Mouse (Mus musculus) CD4-positive, CD25-positive, alpha-beta regulatory T cell, adult 2 months (primary cell): Measurements from ENCODE around the gene Thap2.
A peak's percentile ranks its signal among the peaks of the same experiment; 100 is the strongest.

Experiments
- DNase-seq: peaks from one replicate; pipeline ENCODE4 v3.0.0-alpha.2; 2012; ENCODE audit warnings: low read depth, low spot score

Gene Thap2

GRCm38 (mm10) chr10:115384221-115385017 lies at the start of gene Thap2, which contains the start of gene Zfc3h1:
Gene Thap2, minus strand, starts transcription at chr10:115384443.
Gene Zfc3h1, plus strand, starts transcription at chr10:115384959.
- DNase-seq: peak; percentile 99

GRCm38 (mm10) chr10:115425351-115425750 lies 41.1 kb upstream of the Thap2 start:
- no peak for DNase-seq

DNA sequence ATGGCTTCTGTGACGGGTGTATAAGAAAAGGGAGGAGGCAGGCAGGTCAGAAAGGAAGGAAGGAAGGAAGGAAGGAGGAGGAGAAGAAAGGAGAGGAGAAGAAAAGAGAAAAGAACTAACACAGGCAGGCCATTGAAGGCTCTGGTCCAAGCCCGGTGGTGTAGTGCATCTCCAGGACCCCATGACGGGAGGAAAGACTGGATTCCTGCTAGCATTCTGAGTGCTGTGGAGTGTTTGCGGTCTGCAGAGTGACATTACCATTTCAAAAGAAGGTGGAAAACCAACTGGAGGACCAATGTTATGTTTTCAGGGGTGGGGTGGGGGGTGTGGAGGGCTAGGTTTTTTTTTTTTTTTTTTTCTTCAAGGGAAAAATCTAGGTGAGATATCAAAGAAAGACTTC lies 37.7 kb upstream of the Thap2 start:
- no peak for DNase-seq

- DNase-seq: peak; percentile 14
These were observed 29.8 kb upstream of the Thap2 start for GRCm38 (mm10) chr10:115414056-115414455.

DNA sequence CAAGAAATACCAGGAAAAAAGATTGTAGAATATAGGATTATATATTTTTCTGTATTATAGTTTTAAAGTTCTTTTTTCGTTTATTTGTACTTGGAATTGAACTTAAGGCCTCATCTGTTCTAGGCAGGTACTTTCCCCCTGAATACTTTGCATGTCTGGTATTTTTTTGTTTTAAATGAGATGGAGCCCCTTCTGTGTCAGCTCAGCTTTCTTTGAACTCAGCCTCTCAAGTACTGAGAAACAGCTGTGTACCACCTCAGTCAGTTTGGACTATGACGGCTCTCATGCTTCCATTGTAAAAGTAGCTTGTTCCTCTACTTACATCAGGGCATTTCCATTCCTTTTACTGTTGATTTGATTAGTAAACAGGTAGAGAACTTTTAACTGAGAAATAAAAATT lies 29.3 kb upstream of the Thap2 start:
- DNase-seq: peak; percentile 20

GRCm38 (mm10) chr10:115406393-115406792 lies 22.1 kb upstream of the Thap2 start:
- DNase-seq: peak; percentile 81

DNA sequence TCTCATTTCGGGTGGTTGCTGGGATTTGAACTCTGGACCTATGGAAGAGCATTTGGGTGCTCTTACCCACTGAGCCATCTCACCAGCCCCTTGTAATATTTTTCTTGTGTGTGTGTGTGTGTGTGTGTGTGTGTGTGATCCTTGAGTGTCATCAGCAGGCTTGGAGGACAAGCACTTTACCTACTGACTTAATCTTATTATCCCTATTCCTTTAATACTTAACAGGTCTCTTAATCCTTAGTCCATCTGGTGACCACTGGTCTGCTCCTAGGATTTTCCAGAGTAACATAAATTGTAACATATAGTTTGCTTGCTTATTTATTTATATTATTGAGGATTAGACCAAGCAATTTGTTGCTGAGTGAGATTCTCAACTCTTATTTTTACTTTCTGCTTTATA lies 7.7 kb upstream of the Thap2 start:
- no peak for DNase-seq

- DNase-seq: no peak
These were observed 6.8 kb upstream of the Thap2 start for GRCm38 (mm10) chr10:115391076-115391475.

- no peak for DNase-seq
These were observed 3.6 kb upstream of the Thap2 start for GRCm38 (mm10) chr10:115387891-115388290.

DNA sequence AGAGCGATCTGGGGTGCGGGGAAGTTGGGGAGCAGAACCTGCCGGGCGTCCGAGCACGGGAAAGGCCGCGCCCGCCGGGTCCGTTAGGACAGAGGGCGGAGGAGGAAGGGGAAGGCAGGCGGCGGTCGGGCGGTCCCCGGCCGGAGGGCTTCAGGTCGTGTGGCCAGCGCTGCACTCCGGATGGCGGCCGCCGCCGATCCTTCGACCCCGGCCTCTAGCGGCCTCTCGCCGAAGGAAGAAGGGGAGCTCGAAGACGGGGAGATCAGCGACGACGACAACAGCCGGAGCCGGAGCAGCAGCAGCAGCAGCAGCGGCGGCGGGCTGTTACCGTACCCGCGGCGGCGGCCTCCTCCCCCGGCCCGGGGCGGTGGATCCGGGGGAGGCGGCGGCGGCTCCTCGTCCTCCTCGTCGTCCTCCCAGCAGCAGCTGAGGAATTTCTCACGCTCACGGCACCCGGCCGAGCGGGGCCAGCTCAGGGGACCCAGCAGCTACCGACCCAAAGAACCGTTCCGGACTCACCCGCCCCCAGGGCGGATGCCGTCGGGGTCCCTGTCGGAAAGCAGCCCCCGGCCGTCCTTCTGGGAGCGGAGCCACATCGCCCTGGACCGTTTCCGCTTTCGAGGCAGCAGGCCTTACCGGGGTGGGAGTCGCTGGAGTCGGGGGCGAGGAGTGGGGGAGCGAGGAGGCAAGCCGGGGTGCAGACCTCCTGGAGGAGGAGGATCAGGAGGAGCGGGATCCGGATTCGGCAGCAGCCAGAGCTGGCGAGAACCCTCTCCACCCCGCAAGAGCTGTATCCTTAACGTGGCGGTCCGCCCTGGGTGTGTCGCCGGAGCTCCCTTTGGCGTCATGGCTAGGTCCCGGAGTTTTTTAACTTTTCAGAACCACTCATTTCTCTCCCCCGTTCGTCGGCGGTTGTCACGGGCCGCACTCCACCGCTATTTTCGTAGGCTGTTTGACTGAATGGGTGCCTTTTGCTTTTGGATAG lies 1.1 kb upstream of the Thap2 start:
- peak; percentile 73 for DNase-seq

DNA sequence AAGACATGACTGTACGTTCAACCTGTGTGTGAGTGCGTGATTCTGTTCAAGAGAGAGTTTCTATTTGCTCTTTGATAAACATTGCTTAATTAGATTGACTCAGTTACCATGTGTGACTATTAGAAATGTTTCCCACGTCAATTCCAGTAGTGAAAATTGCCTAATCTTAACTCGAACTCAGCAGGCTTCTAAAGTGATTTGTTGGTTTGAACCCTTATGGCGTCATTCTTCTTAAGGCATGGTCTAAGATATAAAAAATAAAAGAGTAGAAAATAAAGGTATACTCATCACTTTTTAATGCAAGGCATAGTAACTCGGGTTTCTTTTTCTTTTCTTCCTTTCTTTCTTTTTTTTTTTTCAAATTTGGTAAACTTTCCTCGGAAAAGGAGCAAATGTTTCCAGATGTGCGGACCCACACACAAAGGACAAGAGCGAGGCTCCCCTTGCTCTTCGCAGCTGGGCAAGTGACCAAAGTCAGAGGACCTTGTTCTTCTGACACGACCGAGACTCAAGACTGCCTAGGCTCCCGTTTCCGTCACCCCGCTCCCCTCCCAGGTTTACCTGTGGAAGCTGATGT lies 511 bp downstream of the Thap2 start:
- DNase-seq: peak; percentile 29

DNA sequence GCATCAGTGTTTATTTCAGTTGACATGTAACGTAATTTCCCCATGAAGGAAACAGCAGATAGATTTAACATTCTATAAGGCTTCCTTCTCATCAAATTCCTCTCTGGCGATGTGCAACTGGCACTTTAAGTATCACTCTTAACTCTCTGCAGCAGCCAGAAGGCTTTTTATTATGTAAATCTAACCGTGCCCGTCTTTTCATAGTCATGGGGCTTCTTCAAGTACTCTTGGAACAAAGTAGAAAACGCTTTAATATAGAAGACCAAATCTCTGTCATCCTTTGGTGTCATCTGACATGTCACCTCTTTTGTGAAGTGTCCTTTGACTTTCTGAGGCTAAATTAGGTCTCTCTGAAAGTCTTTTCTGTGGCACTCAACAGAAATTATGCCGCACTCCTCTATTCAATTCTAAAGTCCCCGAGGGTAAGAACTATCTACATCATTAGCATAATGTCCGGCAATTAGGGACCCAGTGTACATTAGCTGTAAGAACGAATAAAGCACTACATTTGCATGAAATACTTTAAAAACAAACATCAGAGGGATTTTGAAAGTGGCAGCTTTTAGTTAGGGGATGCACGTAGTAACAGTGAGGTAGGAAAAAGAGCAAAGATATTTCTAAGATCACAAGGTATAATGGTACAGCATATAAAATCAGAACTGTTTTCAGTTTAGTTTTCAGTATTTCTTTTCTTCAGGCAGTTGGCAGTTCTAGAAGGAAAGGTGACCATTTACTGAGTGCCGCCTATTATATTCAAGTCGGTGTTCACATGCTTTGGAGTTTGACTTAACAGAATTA lies 1.2 kb downstream of the Thap2 start:
- DNase-seq: no peak

DNA sequence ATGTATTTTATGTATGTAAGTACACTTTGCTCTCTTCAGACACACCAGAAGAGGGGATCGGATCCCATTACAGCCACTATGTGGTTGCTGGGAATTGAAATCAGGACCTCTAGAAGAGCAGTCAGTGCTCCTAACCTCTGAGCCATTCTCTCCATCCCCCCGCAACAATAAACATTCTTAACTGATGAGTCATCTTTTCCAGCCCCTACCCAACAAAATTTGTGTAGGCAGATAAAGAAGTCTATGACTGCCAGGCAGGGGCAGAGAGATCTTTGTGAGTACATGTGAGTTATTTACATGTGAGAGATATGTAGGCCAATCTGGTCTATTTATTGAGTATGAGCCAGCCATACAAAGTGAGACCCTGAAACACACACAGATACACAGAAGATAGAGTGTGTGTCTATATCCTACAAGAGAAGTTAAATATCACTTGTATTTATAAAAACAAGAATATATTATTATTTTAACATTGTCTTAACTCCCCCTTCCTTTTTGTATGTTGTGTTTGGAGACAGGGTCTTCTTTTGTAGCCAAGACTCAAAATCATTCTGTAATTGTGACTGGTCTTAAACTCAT lies 2.6 kb downstream of the Thap2 start:
- peak; percentile 36 for DNase-seq

- DNase-seq: peak; percentile 59
These were observed 21.1 kb downstream of the Thap2 start for GRCm38 (mm10) chr10:115363151-115363550.

- DNase-seq: no peak
These were observed 21.6 kb downstream of the Thap2 start for GRCm38 (mm10) chr10:115362623-115362964.

DNA sequence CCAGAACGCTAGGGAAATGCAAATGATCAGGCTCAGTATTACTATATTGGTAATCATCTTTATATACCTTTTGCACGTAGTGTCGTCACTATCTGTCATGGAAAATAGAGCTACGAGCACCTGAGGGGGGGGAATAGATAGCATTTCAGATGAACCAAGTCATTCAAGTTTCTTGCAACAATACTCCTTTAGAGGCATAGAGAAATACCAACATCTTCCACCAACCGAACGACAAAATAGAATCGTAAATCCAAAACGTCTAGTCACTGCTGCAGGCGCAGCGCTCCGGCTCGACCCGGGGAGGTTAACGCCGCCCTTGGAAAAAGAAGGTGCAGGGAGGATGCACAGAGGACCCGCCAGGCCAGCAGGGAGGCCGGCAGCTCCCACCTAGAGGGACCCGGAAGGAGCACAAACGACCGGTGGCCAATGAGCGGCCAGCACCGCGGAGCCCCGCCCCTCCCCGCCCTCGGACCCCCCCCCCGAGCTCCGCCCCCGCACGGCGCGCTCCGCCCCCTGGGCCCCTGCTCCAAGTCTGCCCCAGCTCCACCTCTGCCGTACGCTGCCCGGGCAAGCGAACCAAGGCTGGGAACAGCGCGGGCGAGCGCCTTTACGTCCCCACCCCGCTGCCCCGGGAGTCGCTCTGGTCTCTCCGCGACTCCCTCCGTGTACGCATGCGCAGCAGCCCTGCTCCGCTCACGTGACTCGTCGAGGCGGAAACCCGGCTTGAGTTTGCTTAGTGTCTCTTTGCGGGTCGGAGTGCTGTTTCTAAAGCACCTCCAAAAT lies 22.2 kb downstream of the Thap2 start, which contains the start of gene Tmem19:
Gene Tmem19, minus strand, starts transcription at position 662 of the 783 bp plus-strand sequence.
- DNase-seq: peak; percentile 98

DNA sequence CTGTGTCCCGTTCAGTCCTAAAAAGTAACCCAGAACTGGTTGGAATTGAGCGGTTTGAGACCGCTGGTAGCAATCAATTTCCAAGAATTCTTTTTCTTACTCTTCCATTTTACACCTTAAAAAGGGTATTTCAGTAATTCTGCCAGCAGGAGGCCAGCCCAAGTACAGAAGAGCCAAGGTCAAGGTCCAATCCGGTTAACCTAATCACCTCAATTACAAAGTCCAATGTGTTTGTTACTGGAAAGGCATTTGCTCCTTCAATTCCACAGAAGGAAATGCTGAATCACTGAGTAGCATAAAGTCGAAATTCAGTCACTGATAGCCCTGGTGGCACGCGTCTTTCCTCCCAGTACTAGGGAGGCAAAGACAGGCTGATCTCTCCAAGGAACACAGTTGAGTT lies 25.2 kb downstream of the Thap2 start:
- DNase-seq: no peak

DNA sequence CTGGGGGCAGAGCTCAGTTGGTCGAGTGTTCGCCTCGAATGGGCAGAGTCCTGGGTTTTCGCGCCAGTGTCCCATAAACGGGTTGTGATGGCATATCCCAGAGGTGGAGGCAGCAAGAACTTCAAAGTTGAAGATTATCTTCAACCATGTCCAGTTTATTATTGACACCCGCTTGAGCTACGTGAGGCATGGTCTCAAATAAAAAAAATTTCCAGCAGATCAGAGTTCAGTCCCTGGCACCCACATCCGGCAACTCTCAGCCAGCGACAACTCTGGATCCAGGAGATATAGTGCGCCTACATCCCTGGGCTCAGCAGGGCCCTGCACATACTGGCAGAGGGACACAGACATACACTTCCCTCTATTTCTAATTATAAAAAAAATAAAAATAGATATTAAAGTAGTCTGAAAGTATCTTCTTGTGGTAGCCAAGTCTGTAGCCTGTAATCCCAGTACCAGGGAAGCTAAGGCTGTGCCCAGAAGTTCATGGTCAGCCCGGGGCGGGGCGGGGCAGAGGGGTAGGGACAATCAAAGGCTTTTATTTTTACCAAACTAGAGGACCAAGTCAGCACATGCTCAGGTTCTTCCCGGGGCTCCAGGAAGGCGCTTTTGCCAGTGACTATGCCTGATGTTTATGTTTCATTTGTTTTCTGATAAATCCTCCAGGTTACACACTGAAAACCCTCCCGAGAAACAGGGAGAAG lies 25.9 kb downstream of the Thap2 start:
- DNase-seq: no peak

- no peak for DNase-seq
These were observed 28.1 kb downstream of the Thap2 start for GRCm38 (mm10) chr10:115356106-115356505.
